Mouse (Mus musculus) heart, embryonic 11.5 days (tissue): ENCODE measurements around the gene Igf2bp3. TPM values are rescaled to one million over a fixed set of nuclear protein-coding genes. Genes with fewer than 3 reads are reported as not detected.
"Not testable (repeated sequence)": the region's sequence is repeated elsewhere in the genome, so short reads cannot be mapped to it uniquely, and the experiment has no call there.

Experiments
- ATAC-seq: fragments of 200-750 bp; cut with Nextera tagmentation; replicated peaks from 2 replicates; pipeline ENCODE4 v1.8.0; 2017; ENCODE audit warnings: moderate library complexity; ENCODE audit not compliant: insufficient number of reproducible peaks, low FRiP score, low TSS enrichment
- H3K27ac ChIP-seq: fragments of 300-500 bp; sonication (generic); 2 replicates; pipeline ENCODE4 v1.5.1; 2014; ENCODE audit warnings: mild to moderate bottlenecking, low read depth, low read length
- H3K27me3 ChIP-seq: fragments of 300-500 bp; sonication (generic); 2 replicates; pipeline ENCODE4 v1.6.1; 2014; ENCODE audit warnings: mild to moderate bottlenecking, low read length, mixed read lengths; ENCODE audit not compliant: control insufficient read depth, insufficient read depth
- H3K36me3 ChIP-seq: fragments of 300-500 bp; sonication (generic); 2 replicates; pipeline ENCODE4 v1.6.1; 2014; ENCODE audit warnings: mild to moderate bottlenecking, low read length, moderate library complexity, mixed read lengths; ENCODE audit not compliant: control insufficient read depth, insufficient read depth
- H3K4me1 ChIP-seq: fragments of 300-500 bp; sonication (generic); 2 replicates; pipeline ENCODE4 v1.6.1; 2014; ENCODE audit warnings: low read length; ENCODE audit not compliant: control insufficient read depth, insufficient read depth
- H3K4me2 ChIP-seq: fragments of 300-500 bp; sonication (generic); 2 replicates; pipeline ENCODE4 v1.6.1; 2014; ENCODE audit warnings: mild to moderate bottlenecking, moderate library complexity
- H3K4me3 ChIP-seq: fragments of 300-500 bp; sonication (generic); 2 replicates; pipeline ENCODE4 v1.5.1; 2014; ENCODE audit warnings: low read depth, low read length
- H3K9ac ChIP-seq: fragments of 300-500 bp; sonication (generic); 2 replicates; pipeline ENCODE4 v1.6.1; 2014; ENCODE audit warnings: mild to moderate bottlenecking, low read depth, low read length, moderate library complexity
- H3K9me3 ChIP-seq: fragments of 300-500 bp; sonication (generic); replicated peaks from 2 replicates; pipeline ENCODE4 v1.6.1; 2016; ENCODE audit warnings: low read length; ENCODE audit not compliant: control insufficient read depth
- WGBS: fragments of 180-500 bp; shearing (Covaris S2); extraction: QIAGEN DNeasy Blood & Tissue Kit; methylation state at CpG from one replicate; pipeline ENCODE4 v1.1.7; 2014; ENCODE audit not compliant: insufficient replicate concordance; 5-methylcytosine and 5-hydroxymethylcytosine counted together
- polyA plus RNA-seq: library from polyadenylated mRNA; unstranded; fragments of >200 nt; fragmentation: Nextera tagmentation; extraction: Ambion mirVana; gene quantifications from 2 replicates; pipeline ENCODE4 v1.2.1, GENCODE M21; 2014

Igf2bp3 gene
- 74.4 and 78.3 TPM in 2 replicates for polyA plus RNA-seq

- Histone ChIP-seq H3K4me2 (peak within 1 kb of the TSS; percentile 94), H3K36me3 (no peaks in the 10 kb centered on the region), H3K27me3 (no peaks in the 10 kb centered on the region), H3K27ac (peak within 1 kb of the TSS; percentile 95), H3K9ac (peak within 1 kb of the TSS; percentile 98), H3K4me3 (peak within 1 kb of the TSS; percentile 89), H3K9me3 (no peaks in the 10 kb centered on the region), H3K4me1 (peaks cover 29% of the 10 kb centered on the region)
- peak; percentile 82 for ATAC-seq
- WGBS, result under 1% methylated on average over 64 of the region's 68 CpGs
Observed at GRCm38 (mm10) chr6:49214928-49215747, at the start of gene Igf2bp3. Gene Igf2bp3 (minus strand): TSS chr6:49214957.

- H3K4me3 ChIP-seq, ATAC-seq, H3K27me3 ChIP-seq, H3K36me3 ChIP-seq, H3K9me3 ChIP-seq, H3K27ac ChIP-seq, H3K9ac ChIP-seq: not testable (repeated sequence)
- WGBS, result 87% methylated on average over 7 of the region's 7 CpGs
- Histone ChIP-seq H3K4me1 (peaks cover 18% of the 10 kb centered on the region), H3K4me2 (peak overlapping the region; percentile 71)
Observed at GRCm38 (mm10) chr6:49264446-49264845, 49.7 kb upstream of the Igf2bp3 start.

- no peaks in the 10 kb centered on the region for H3K36me3 ChIP-seq
- no peaks in the 10 kb centered on the region for H3K27me3 ChIP-seq
- peak; percentile 96 for ATAC-seq
- peak within 1 kb of the TSS; percentile 99 for H3K4me3 ChIP-seq
- peak within 1 kb of the TSS; percentile 99 for H3K9ac ChIP-seq
- H3K9me3 ChIP-seq, result no peaks in the 10 kb centered on the region
- H3K4me2 ChIP-seq, result peak within 1 kb of the TSS; percentile 71
- H3K27ac ChIP-seq, result peak within 1 kb of the TSS; percentile 99
- peaks cover 23% of the 10 kb centered on the region for H3K4me1 ChIP-seq
- 1% methylated on average over 39 of the region's 39 CpGs for WGBS
Observed at GRCm38 (mm10) chr6:49263847-49264243, 49.1 kb upstream of the Igf2bp3 start, which contains the start of gene Tra2a. Gene Tra2a (minus strand): TSS chr6:49264033.

DNA sequence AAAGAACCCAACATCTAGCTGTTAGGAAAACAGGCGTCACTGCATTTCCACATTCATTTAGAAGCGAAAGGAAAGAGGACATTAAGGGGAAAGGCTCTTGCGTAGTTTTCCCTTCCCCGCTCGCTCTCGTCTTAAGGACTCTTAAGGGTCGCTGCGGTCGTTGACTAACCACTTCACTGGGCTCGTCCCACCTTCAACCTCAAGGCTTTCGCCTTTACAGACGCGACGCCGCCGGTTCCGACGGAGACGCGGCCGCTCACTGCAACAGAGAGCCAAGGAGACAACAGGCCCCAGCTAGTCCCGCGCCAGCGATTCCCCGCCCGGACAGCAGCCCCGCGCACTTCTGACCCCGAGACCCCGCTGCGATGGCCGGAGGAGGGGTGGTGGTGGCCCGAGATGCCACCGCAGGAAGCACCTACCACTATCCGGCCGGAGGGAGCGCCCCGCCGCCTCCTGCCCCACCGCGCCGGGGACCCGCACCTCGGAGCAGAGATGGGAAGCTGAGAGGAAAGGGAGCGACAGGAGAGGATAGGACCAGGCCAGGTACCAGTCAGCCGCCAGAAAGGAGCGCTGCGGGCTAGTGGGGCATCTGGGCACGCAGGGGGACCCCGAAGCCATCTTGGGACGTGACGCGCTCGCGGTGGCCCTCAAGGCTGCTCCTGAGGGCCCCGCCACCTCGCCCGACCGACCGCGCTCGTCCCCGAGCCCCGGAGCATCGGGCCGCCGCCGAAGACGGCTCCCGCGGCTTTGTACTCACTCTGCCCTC is 48.5 kb upstream of the Igf2bp3 start:
- Histone ChIP-seq H3K27ac (peak overlapping the region; percentile 99), H3K9ac (peak overlapping the region; percentile 99), H3K36me3 (no peaks in the 10 kb centered on the region), H3K4me2 (peak overlapping the region; percentile 71), H3K4me3 (peak overlapping the region; percentile 99), H3K4me1 (peaks cover 23% of the 10 kb centered on the region), H3K27me3 (no peaks in the 10 kb centered on the region), H3K9me3 (no peaks in the 10 kb centered on the region)
- peak; percentile 69 for ATAC-seq
- under 1% methylated on average over 69 of the region's 71 CpGs for WGBS

GRCm38 (mm10) chr6:49262421-49262820 is 47.7 kb upstream of the Igf2bp3 start:
- no peak for ATAC-seq
- H3K4me3 ChIP-seq, result peak overlapping the region; percentile 99
- H3K36me3 ChIP-seq, result no peaks in the 10 kb centered on the region
- H3K27ac ChIP-seq, result peak overlapping the region; percentile 99; the same call in 1 of the 2 replicates
- H3K9ac ChIP-seq, result peak overlapping the region; percentile 99; the same call in 1 of the 2 replicates
- no peaks in the 10 kb centered on the region for H3K27me3 ChIP-seq
- H3K4me2 ChIP-seq, result peak overlapping the region; percentile 71
- H3K9me3 ChIP-seq, result no peaks in the 10 kb centered on the region
- peaks cover 23% of the 10 kb centered on the region for H3K4me1 ChIP-seq
- WGBS, result under 1% methylated on average over 9 of the region's 9 CpGs

- no peak overlapping the region for H3K27ac ChIP-seq
- H3K4me3 ChIP-seq, result no peak overlapping the region
- no peak for ATAC-seq
- H3K9me3 ChIP-seq, result no peaks in the 10 kb centered on the region
- H3K9ac ChIP-seq, result no peak overlapping the region
- no peak overlapping the region; the same call in 1 of the 2 replicates for H3K4me2 ChIP-seq
- no peaks in the 10 kb centered on the region for H3K27me3 ChIP-seq
- no peaks in the 10 kb centered on the region for H3K36me3 ChIP-seq
- 57% methylated on average over 5 of the region's 5 CpGs for WGBS
- peaks cover 23% of the 10 kb centered on the region for H3K4me1 ChIP-seq
Observed at GRCm38 (mm10) chr6:49259711-49260110, 45.0 kb upstream of the Igf2bp3 start.

GRCm38 (mm10) chr6:49257880-49258279 is 43.1 kb upstream of the Igf2bp3 start:
- Histone ChIP-seq H3K4me2 (no peak overlapping the region), H3K27me3 (no peaks in the 10 kb centered on the region), H3K9ac (no peak overlapping the region), H3K4me3 (no peak overlapping the region), H3K27ac (no peak overlapping the region), H3K9me3 (no peaks in the 10 kb centered on the region), H3K36me3 (no peaks in the 10 kb centered on the region), H3K4me1 (peaks cover 23% of the 10 kb centered on the region)
- no peak for ATAC-seq
- WGBS, result 91% methylated on average over 2 of the region's 2 CpGs

- no peak for ATAC-seq
- Histone ChIP-seq H3K4me3 (no peak overlapping the region), H3K9me3 (no peaks in the 10 kb centered on the region), H3K27ac (no peak overlapping the region), H3K4me2 (no peak overlapping the region), H3K4me1 (no peaks in the 10 kb centered on the region), H3K9ac (no peak overlapping the region), H3K36me3 (peaks cover 26% of the 10 kb centered on the region), H3K27me3 (no peaks in the 10 kb centered on the region)
- WGBS, result 94% methylated on average over 8 of the region's 8 CpGs
Observed at GRCm38 (mm10) chr6:49252207-49252606, 37.5 kb upstream of the Igf2bp3 start.
